Mouse (Mus musculus) hindbrain, embryonic 11.5 days (tissue): Measurements from ENCODE around the gene Ak7. TPM values are rescaled to one million over a fixed set of nuclear protein-coding genes. Genes with fewer than 3 reads are reported as not detected.

Experiments
- ATAC-seq: fragments of 200-750 bp; cut with Nextera tagmentation; 2 replicates; pipeline ENCODE4 v1.8.0; 2017; ENCODE audit warnings: mild to moderate bottlenecking, moderate TSS enrichment, moderate library complexity; ENCODE audit not compliant: low FRiP score
- DNase-seq: peaks from one replicate; pipeline ENCODE4 v3.0.0-alpha.2; 2015; ENCODE audit warnings: low spot score
- H3K27ac ChIP-seq: fragments of 300-500 bp; sonication (generic); 2 replicates; pipeline ENCODE4 v1.5.1; 2014; ENCODE audit warnings: mild to moderate bottlenecking, low read depth, low read length
- H3K27me3 ChIP-seq: fragments of 300-500 bp; sonication (generic); 2 replicates; pipeline ENCODE4 v1.6.1; 2014; ENCODE audit warnings: mild to moderate bottlenecking, low read length, moderate library complexity, mixed read lengths; ENCODE audit not compliant: control insufficient read depth, insufficient read depth
- H3K36me3 ChIP-seq: fragments of 300-500 bp; sonication (generic); 2 replicates; pipeline ENCODE4 v1.6.1; 2014; ENCODE audit warnings: mild to moderate bottlenecking, low read length, moderate library complexity, mixed read lengths; ENCODE audit not compliant: control insufficient read depth, insufficient read depth
- H3K4me1 ChIP-seq: fragments of 300-500 bp; sonication (generic); replicated peaks from 2 replicates; pipeline ENCODE4 v1.6.1; 2014; ENCODE audit warnings: low read length, mixed read lengths; ENCODE audit not compliant: control insufficient read depth, insufficient read depth
- H3K4me2 ChIP-seq: fragments of 300-500 bp; sonication (generic); replicated peaks from 2 replicates; pipeline ENCODE4 v1.6.1; 2014; ENCODE audit warnings: mild to moderate bottlenecking, low read depth, low read length
- H3K4me3 ChIP-seq: fragments of 300-500 bp; sonication (generic); 2 replicates; pipeline ENCODE4 v1.5.1; 2014; ENCODE audit warnings: low read depth, low read length
- H3K9ac ChIP-seq: fragments of 300-500 bp; sonication (generic); 2 replicates; pipeline ENCODE4 v1.6.1; 2014; ENCODE audit warnings: low read depth, low read length
- H3K9me3 ChIP-seq: fragments of 300-500 bp; sonication (generic); 2 replicates; pipeline ENCODE4 v1.6.1; 2016; ENCODE audit warnings: low read length; ENCODE audit not compliant: control insufficient read depth
- WGBS: fragments of 180-500 bp; shearing (Covaris S2); extraction: QIAGEN DNeasy Blood & Tissue Kit; methylation state at CpG from one replicate; pipeline ENCODE4 v1.1.7; 2014; 5-methylcytosine and 5-hydroxymethylcytosine counted together
- polyA plus RNA-seq: library from polyadenylated mRNA; unstranded; fragments of >200 nt; fragmentation: Nextera tagmentation; extraction: Ambion mirVana; gene quantifications from 2 replicates; pipeline ENCODE4 v1.2.1, GENCODE M21; 2014

Gene Ak7
- 1.1 and 1.8 TPM in 2 replicates for polyA plus RNA-seq

- ATAC-seq (peak; percentile 86), DNase-seq (peak; percentile 78)
- Histone ChIP-seq H3K4me3 (no peak within 1 kb of the TSS), H3K27me3 (no peaks in the 10 kb centered on the region), H3K36me3 (no peaks in the 10 kb centered on the region), H3K4me2 (no peak within 1 kb of the TSS), H3K9me3 (no peaks in the 10 kb centered on the region), H3K9ac (no peak within 1 kb of the TSS), H3K27ac (no peak within 1 kb of the TSS), H3K4me1 (no peaks in the 10 kb centered on the region)
- WGBS = 11% methylated on average over 22 of the region's 22 CpGs
Observed at GRCm38 (mm10) chr12:105705799-105706487, at the start of gene Ak7. TSS of gene Ak7 (plus strand) at chr12:105705976.

GRCm38 (mm10) chr12:105676274-105676673, 29.5 kb upstream of the Ak7 start:
- DNase-seq (no peak), ATAC-seq (no peak)
- no peaks in the 10 kb centered on the region for H3K9me3 ChIP-seq
- H3K4me1 ChIP-seq = no peaks in the 10 kb centered on the region
- H3K4me2 ChIP-seq = no peak overlapping the region
- H3K36me3 ChIP-seq = peaks cover 4% of the 10 kb centered on the region; the same call in 1 of the 2 replicates
- no peak overlapping the region for H3K27ac ChIP-seq
- no peak overlapping the region for H3K4me3 ChIP-seq
- WGBS = 95% methylated on average over 8 of the region's 8 CpGs
- no peaks in the 10 kb centered on the region for H3K27me3 ChIP-seq
- H3K9ac ChIP-seq = no peak overlapping the region

GRCm38 (mm10) chr12:105678211-105678610, 27.6 kb upstream of the Ak7 start:
- no peak for DNase-seq
- ATAC-seq = no peak
- Histone ChIP-seq H3K27me3 (no peaks in the 10 kb centered on the region), H3K9me3 (no peaks in the 10 kb centered on the region), H3K4me3 (no peak overlapping the region), H3K27ac (no peak overlapping the region), H3K9ac (no peak overlapping the region), H3K4me1 (no peaks in the 10 kb centered on the region), H3K36me3 (peaks cover 4% of the 10 kb centered on the region; the same call in 1 of the 2 replicates), H3K4me2 (no peak overlapping the region)
- WGBS = 91% methylated on average over 7 of the region's 7 CpGs

- ATAC-seq = no peak
- Histone ChIP-seq H3K36me3 (no peaks in the 10 kb centered on the region), H3K27me3 (no peaks in the 10 kb centered on the region), H3K9ac (no peak overlapping the region), H3K4me3 (no peak overlapping the region), H3K4me2 (no peak overlapping the region), H3K4me1 (no peaks in the 10 kb centered on the region), H3K9me3 (no peaks in the 10 kb centered on the region), H3K27ac (no peak overlapping the region)
- 94% methylated on average over 3 of the region's 3 CpGs for WGBS
- DNase-seq = no peak
Observed at GRCm38 (mm10) chr12:105678762-105679161, 27.0 kb upstream of the Ak7 start.

- Histone ChIP-seq H3K27ac (peak within 1 kb of the TSS; percentile 92), H3K36me3 (no peaks in the 10 kb centered on the region), H3K9ac (peak within 1 kb of the TSS; percentile 83), H3K4me1 (no peaks in the 10 kb centered on the region), H3K27me3 (no peaks in the 10 kb centered on the region), H3K9me3 (no peaks in the 10 kb centered on the region), H3K4me2 (peak within 1 kb of the TSS; percentile 92), H3K4me3 (peak within 1 kb of the TSS; percentile 94)
- peak; percentile 61 for DNase-seq
- WGBS = 3% methylated on average over 41 of the region's 41 CpGs
- no peak; the same call in 1 of the 2 replicates for ATAC-seq
Observed at GRCm38 (mm10) chr12:105683933-105684901, 21.6 kb upstream of the Ak7 start, which contains the start of gene Gskip. TSS of gene Gskip (plus strand) at chr12:105684829.

- no peaks in the 10 kb centered on the region for H3K4me1 ChIP-seq
- peak within 1 kb of the TSS; percentile 92 for H3K27ac ChIP-seq
- H3K27me3 ChIP-seq = no peaks in the 10 kb centered on the region
- no peaks in the 10 kb centered on the region for H3K36me3 ChIP-seq
- ATAC-seq (peak; percentile 95), DNase-seq (peak; percentile 99)
- peak within 1 kb of the TSS; percentile 83 for H3K9ac ChIP-seq
- H3K9me3 ChIP-seq = no peaks in the 10 kb centered on the region
- under 1% methylated on average over 73 of the region's 73 CpGs for WGBS
- H3K4me2 ChIP-seq = peak within 1 kb of the TSS; percentile 92
- H3K4me3 ChIP-seq = peak within 1 kb of the TSS; percentile 94
Observed at GRCm38 (mm10) chr12:105685001-105685691, 20.6 kb upstream of the Ak7 start, which contains the start of gene Atg2b. TSS of gene Atg2b (minus strand) at chr12:105685211.

GRCm38 (mm10) chr12:105686791-105687190, 19.0 kb upstream of the Ak7 start:
- H3K9me3 ChIP-seq = no peaks in the 10 kb centered on the region
- H3K4me2 ChIP-seq = no peak overlapping the region
- ATAC-seq = no peak
- H3K36me3 ChIP-seq = no peaks in the 10 kb centered on the region
- no peak overlapping the region for H3K9ac ChIP-seq
- no peak overlapping the region for H3K27ac ChIP-seq
- WGBS = 95% methylated on average over 3 of the region's 3 CpGs
- H3K27me3 ChIP-seq = no peaks in the 10 kb centered on the region
- DNase-seq = no peak
- no peak overlapping the region for H3K4me3 ChIP-seq
- no peaks in the 10 kb centered on the region for H3K4me1 ChIP-seq

- H3K27me3 ChIP-seq = no peaks in the 10 kb centered on the region
- no peak for ATAC-seq
- WGBS = 95% methylated on average over 4 of the region's 4 CpGs
- H3K4me3 ChIP-seq = no peak overlapping the region
- no peak for DNase-seq
- no peaks in the 10 kb centered on the region for H3K9me3 ChIP-seq
- no peak overlapping the region for H3K27ac ChIP-seq
- H3K36me3 ChIP-seq = no peaks in the 10 kb centered on the region
- H3K9ac ChIP-seq = no peak overlapping the region
- no peak overlapping the region for H3K4me2 ChIP-seq
- no peaks in the 10 kb centered on the region for H3K4me1 ChIP-seq
Observed at GRCm38 (mm10) chr12:105687416-105687815, 18.4 kb upstream of the Ak7 start.
